Mouse (Mus musculus): Measurements from ENCODE around the gene Slc27a1.

DNA sequence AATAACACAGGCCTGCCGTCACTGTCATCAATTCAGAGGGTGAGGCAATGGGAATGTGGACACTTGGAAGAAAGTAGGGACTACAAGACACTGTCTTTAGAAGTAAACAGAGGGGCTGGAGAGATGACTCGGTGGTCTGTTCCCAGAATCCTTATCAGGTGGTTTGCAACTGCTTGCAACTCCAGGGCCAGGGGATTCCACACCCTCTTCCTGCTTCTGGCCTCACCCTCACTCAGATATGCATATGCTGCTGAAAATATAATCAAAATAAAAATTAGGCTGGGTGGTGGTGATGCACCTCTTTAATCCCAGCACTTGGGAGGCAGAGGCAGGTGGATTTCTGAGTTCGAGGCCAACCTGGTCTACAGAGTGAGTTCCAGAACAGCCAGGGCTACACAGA, 8.6 kb upstream of the Slc27a1 start:
- TF ChIP-seq CTCF (IDR thresholded peaks at IDR 0.05; ENCODE audit: low read depth) (no peak), EP300 (optimal IDR thresholded peaks at IDR 0.05) (no peak)
